Mouse (Mus musculus) cerebellum, adult 18-20 months (tissue): ENCODE results near the gene Prdm13.
A peak's percentile ranks its signal among the peaks of the same experiment; 100 is the strongest.

Source experiments
- DNase-seq, 2 experiments: peaks; one replicate each; pipeline ENCODE4 v3.0.0; 2021

Gene Prdm13

DNA sequence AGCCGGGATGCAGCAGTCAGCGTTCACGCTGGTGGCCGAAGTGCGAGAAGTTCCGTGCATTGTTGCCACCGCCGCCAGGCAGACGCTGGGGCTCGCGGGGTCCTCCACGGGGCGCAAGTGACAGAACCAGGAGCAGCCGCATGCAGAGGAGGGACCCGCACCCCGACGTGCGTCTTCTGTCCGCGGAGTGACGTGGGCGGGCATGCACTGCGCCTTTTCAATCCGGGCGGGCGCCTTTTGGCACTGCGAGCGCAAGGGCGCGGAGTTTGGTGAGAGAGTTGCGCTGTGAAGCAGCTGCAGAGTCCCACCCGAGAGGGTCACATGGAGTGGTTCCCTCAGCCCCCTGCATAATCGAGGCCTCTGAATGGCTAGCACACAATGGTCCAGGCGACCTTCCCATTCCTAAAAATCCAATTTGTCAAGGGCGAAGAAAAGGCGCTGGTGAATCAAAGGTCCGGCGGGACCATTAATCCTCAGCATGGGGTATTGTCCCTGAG, at the start of gene Prdm13:
TSS of gene Prdm13 (minus strand) at position 369 of the 497 bp plus-strand sequence.
- no peak for DNase-seq

- DNase-seq, result peak; percentile 91 to 93
Observed at GRCm38 (mm10) chr4:21727615-21728165, 41.9 kb upstream of the Prdm13 start, which contains the start of gene Ccnc. Gene Ccnc (plus strand): TSS chr4:21727701.

- DNase-seq, result peak; percentile 59 to 62
Observed at GRCm38 (mm10) chr4:21726912-21727614, 41.3 kb upstream of the Prdm13 start.

GRCm38 (mm10) chr4:21722752-21723334, 37.1 kb upstream of the Prdm13 start:
- no peak for DNase-seq

DNA sequence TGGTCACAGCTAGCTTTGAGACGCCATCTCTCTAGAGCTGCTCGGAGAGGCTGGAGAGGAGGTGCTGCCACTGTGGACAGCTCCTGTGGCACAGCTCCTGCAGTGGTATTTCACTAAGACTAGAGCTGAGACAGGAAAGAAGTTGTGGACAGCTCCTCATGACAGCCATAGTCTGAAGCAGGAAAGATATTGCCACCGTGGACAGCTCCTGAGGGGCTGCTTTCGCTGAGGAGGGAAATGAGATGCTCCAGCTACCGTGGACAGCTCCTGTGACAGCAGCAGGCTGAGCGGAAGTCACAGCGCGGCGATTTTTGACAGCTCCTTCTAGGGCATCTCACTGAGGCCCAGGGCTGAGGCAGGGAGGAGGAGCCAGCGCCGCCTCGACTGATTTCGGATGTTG, 26.4 kb upstream of the Prdm13 start:
- no peak for DNase-seq

DNA sequence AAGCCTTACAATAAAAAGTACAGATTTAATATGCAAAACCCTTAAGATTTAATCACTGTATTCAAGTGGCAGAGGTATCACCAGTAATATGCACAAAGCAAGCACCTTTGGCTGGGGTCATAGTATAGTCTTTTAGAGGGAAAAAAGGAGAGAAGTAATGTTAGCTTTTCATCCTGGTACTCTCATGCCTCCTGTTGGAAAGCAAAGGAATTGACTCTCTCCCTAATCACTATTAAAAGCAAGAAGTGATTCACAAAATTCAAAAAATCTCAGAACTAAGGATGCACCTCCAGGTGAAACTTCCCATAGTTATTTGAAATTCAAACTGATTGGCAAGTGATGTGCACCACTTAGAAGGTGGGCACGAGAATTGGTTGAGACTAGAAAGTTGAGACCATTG, 19.3 kb upstream of the Prdm13 start:
- no peak for DNase-seq

- peak; percentile 48 to 57 for DNase-seq
Observed at GRCm38 (mm10) chr4:21695638-21696254, 10.0 kb upstream of the Prdm13 start.

GRCm38 (mm10) chr4:21690221-21690620, 4.5 kb upstream of the Prdm13 start:
- DNase-seq, result no peak

DNA sequence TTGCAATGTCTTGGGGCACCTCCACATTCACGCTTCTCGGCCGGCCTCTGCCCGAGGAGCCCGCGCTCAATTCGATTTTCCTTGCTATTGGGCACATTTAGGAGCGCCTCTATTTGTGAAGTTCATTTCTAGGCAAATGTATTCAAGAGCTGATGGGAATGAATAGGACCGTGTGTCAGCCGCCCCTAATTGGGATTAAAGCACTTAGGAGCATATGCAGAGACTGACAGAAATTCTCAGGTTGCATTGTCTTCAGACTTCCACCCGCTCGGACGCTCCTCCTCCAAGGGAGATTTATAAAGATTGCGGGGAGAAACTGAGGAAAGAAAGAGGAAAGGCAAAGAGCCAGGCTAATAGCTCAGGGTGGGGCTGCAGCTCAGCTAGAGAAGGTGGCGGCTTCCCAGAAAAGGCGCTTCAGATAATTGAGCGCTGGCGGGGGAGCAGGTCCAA, 3.8 kb upstream of the Prdm13 start:
- peak in 1 of 2 experiments; percentile 24 for DNase-seq

DNA sequence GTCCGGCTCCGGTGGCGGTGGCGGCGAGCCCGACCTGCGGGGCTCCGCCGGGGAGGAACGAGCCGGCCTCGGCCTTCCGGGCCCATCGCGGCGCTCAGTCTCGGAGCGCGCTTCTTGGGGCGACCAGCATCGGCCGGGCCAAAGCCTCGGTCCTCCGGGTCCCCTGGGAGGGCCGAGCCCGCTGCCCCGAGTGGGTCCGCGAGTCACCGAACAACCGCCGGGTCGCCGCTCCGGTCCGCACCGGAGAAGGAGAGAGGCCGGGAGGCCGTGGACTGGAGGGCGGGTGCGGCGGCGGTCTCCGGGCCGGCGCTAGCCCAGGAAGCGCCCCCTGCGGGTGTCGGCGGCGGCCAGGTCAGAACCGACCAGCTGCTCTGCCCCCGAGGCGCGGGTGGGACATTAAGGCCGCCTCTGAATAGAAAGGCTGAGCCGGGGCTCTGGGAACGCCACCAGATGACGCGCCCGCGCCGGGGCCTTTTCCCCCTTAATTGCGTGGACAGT, 3.0 kb upstream of the Prdm13 start:
- peak in 1 of 2 experiments; percentile 31 for DNase-seq

GRCm38 (mm10) chr4:21687783-21688702, 2.3 kb upstream of the Prdm13 start:
- DNase-seq, result peak; percentile 18 to 39

- DNase-seq, result no peak
Observed at GRCm38 (mm10) chr4:21686934-21687333, 1.2 kb upstream of the Prdm13 start.

DNA sequence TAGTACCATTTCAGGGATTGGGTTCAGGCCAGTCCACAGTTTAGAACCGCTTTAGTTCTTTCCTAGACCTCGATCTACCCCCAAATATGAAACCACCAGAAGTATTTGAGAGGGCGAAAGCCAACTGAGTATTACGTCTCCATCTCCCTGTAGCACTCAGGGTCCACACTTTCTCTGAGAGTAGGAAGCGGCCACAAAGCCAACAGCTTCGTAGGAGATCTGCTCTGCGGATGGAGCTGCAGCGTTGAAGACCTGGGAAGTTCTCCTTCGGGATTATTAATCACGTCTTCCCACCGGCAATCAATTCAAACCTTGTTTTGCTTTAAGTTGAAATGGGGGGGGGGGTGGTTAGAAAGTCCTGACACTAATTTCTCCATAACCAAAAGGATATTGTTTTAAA, 653 bp upstream of the Prdm13 start:
- no peak for DNase-seq

- no peak for DNase-seq
Observed at GRCm38 (mm10) chr4:21684341-21684970, 1.3 kb downstream of the Prdm13 start.

GRCm38 (mm10) chr4:21682421-21683150, 3.2 kb downstream of the Prdm13 start:
- no peak for DNase-seq

DNA sequence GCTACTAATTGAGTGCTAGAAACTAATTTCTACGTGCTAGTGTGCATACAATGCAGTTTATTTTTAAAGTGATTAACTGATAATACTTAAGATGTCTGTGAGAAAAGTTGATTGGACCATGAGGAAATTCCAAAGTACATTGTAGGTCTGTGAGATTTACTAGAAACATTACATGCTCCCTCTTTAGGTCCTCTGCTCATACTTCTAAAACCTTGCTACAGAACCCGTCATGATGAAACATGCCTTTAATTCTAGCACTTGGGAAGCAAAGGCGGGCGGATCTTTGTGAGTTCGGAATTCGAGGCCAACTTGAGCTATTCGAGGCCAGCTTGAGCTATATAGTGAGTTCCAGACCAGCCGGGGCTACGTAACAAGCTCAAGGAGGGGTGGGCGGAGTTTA, 4.8 kb downstream of the Prdm13 start:
- DNase-seq, result no peak

- DNase-seq, result no peak
Observed at GRCm38 (mm10) chr4:21679624-21680480, 5.9 kb downstream of the Prdm13 start.

- DNase-seq, result no peak
Observed at GRCm38 (mm10) chr4:21678975-21679623, 6.7 kb downstream of the Prdm13 start.
